ENCODE assay signal across 17 mouse cellular contexts in the genomic region with DNA sequence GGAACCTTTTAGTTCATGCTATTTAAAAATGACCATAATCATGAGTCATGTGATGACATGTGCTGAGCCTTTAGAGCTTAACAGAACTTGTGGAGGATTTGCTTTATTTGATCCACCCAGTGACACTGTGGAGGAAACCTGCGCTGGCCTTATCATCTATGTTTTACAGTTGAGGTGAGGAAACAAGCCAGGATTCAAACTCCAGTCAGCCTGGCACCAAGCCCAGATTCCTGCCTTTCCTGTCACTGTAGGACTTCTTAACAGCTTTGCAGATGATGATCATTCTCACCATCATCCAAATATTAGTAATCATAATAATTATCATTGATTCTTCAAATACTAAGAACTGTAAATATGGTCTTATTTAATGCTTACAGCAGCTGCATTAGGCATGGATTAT. TPM values are rescaled to one million over a fixed set of nuclear protein-coding genes. Genes with fewer than 3 reads are reported as not detected.
DNase-seq lines count a peak whose midpoint lies in the region; ATAC-seq and TF ChIP-seq lines count a peak whose summit lies in the region.
"Had no signal": no experiment of that assay in that cellular context is flagged by ENCODE, and none has a peak within 500 bp of the region (broad histone marks: within the 10 kb centered on the region; RNA-seq: fewer than 3 reads in every experiment).

No protein-coding gene starts in this region.

- no peak for TF ChIP-seq CTCF in intestine, postnatal 0 days (IDR thresholded peaks at IDR 0.05; ENCODE audit: low read depth)
- no peak for TF ChIP-seq CTCF in lung, postnatal 0 days (IDR thresholded peaks at IDR 0.05)

- WGBS in intestine, embryonic 16.5 days: 33% methylated on average over 1 of the region's 1 CpGs
- 50% methylated on average over 1 of the region's 1 CpGs for WGBS in intestine, postnatal 0 days
- 21% methylated on average over 1 of the region's 1 CpGs for WGBS in lung, postnatal 0 days
- 81% methylated on average over 1 of the region's 1 CpGs for WGBS in midbrain, embryonic 15.5 days

- H3K9ac ChIP-seq in intestine, embryonic 16.5 days (ENCODE audit: low read depth, low read length): no peak overlapping the region
- no peak overlapping the region for H3K9ac ChIP-seq in intestine, postnatal 0 days (ENCODE audit: low read depth, low read length)
- H3K9ac ChIP-seq in lung, postnatal 0 days (replicated peaks; ENCODE audit: low read depth): no peak overlapping the region
- no peak overlapping the region for H3K9ac ChIP-seq in midbrain, embryonic 15.5 days
- H3K9ac ChIP-seq: limb, embryonic 15.5 days; lung, embryonic 15.5 days; neural tube, embryonic 12.5 days had no signal

- no peak for TF ChIP-seq EP300 in lung, postnatal 0 days (IDR thresholded peaks at IDR 0.05)

- H3K27ac ChIP-seq in intestine, embryonic 16.5 days (ENCODE audit: low read length): no peak overlapping the region
- no peak overlapping the region for H3K27ac ChIP-seq in intestine, postnatal 0 days (ENCODE audit: low read depth, low read length)
- no peak overlapping the region for H3K27ac ChIP-seq in lung, postnatal 0 days (ENCODE audit: low read length)
- no peak overlapping the region for H3K27ac ChIP-seq in midbrain, embryonic 15.5 days
- H3K27ac ChIP-seq: embryonic facial prominence, embryonic 10.5 days; limb, embryonic 15.5 days; lung, embryonic 15.5 days; midbrain, embryonic 10.5 days; neural tube, embryonic 12.5 days had no signal

- H3K4me3 ChIP-seq in intestine, embryonic 16.5 days (ENCODE audit: low read length): no peak overlapping the region
- H3K4me3 ChIP-seq in intestine, postnatal 0 days (ENCODE audit: low read depth, low read length): no peak overlapping the region
- H3K4me3 ChIP-seq in lung, postnatal 0 days (ENCODE audit: low read depth, low read length): no peak overlapping the region
- no peak overlapping the region for H3K4me3 ChIP-seq in midbrain, embryonic 15.5 days
- H3K4me3 ChIP-seq: embryonic facial prominence, embryonic 10.5 days; erythroblast, embryonic 14.5 days; limb, embryonic 15.5 days; lung, embryonic 15.5 days; midbrain, embryonic 10.5 days; neural tube, embryonic 12.5 days had no signal

- H3K27me3 ChIP-seq in intestine, embryonic 16.5 days (replicated peaks; ENCODE audit: control insufficient read depth, insufficient read depth, low read length): peaks cover 22% of the 10 kb centered on the region
- no peaks in the 10 kb centered on the region; the same call in 1 of the 2 replicates for H3K27me3 ChIP-seq in intestine, postnatal 0 days (replicated peaks; ENCODE audit: control insufficient read depth, insufficient read depth, low read length)
- no peaks in the 10 kb centered on the region for H3K27me3 ChIP-seq in lung, postnatal 0 days (replicated peaks; ENCODE audit: insufficient read depth, low read length)
- peaks cover 65% of the 10 kb centered on the region for H3K27me3 ChIP-seq in midbrain, embryonic 15.5 days (replicated peaks)

- peak; percentile 46; the same call in 1 of the 2 replicates for ATAC-seq in intestine, embryonic 16.5 days
- no peak for ATAC-seq in intestine, postnatal 0 days
- no peak for ATAC-seq in lung, postnatal 0 days
- no peak for ATAC-seq in midbrain, embryonic 15.5 days (replicated peaks)
- ATAC-seq: forebrain, embryonic 14.5 days had no signal

- no peaks in the 10 kb centered on the region for H3K9me3 ChIP-seq in intestine, embryonic 16.5 days (ENCODE audit: control insufficient read depth, low read length)
- H3K9me3 ChIP-seq in intestine, postnatal 0 days (ENCODE audit: control insufficient read depth): no peaks in the 10 kb centered on the region
- no peaks in the 10 kb centered on the region for H3K9me3 ChIP-seq in lung, postnatal 0 days (ENCODE audit: low read length)
- H3K9me3 ChIP-seq in midbrain, embryonic 15.5 days: no peaks in the 10 kb centered on the region
- H3K9me3 ChIP-seq: embryonic facial prominence, embryonic 10.5 days; limb, embryonic 15.5 days; lung, embryonic 15.5 days; midbrain, embryonic 10.5 days; neural tube, embryonic 12.5 days had no signal

- H3K36me3 ChIP-seq in intestine, embryonic 16.5 days (ENCODE audit: control insufficient read depth, insufficient read depth, low read length): no peaks in the 10 kb centered on the region
- no peaks in the 10 kb centered on the region for H3K36me3 ChIP-seq in intestine, postnatal 0 days (ENCODE audit: control insufficient read depth, insufficient read depth)
- no peaks in the 10 kb centered on the region for H3K36me3 ChIP-seq in lung, postnatal 0 days (ENCODE audit: insufficient read depth, low read length)
- H3K36me3 ChIP-seq in midbrain, embryonic 15.5 days (replicated peaks): no peaks in the 10 kb centered on the region
- H3K36me3 ChIP-seq: embryonic facial prominence, embryonic 10.5 days; limb, embryonic 15.5 days; lung, embryonic 15.5 days; midbrain, embryonic 10.5 days; neural tube, embryonic 12.5 days had no signal

- peak; percentile 39 to 74 for DNase-seq in cerebellum, postnatal 25 days
- no peak for DNase-seq in cerebellum, adult 9-11 months
- DNase-seq in lung, postnatal 10 days: peak; percentile 15
- no peak for DNase-seq in lung, postnatal 0 days (ENCODE audit: low spot score)
- peak; percentile 39 to 41 for DNase-seq in kidney, postnatal 4 days
- DNase-seq: spleen, adult 18-20 months; thymus, adult 18-20 months had no signal

- no peak overlapping the region for H3K4me2 ChIP-seq in intestine, embryonic 16.5 days (ENCODE audit: low read depth, low read length)
- no peak overlapping the region for H3K4me2 ChIP-seq in intestine, postnatal 0 days (replicated peaks; ENCODE audit: low read depth)
- no peak overlapping the region for H3K4me2 ChIP-seq in lung, postnatal 0 days (replicated peaks; ENCODE audit: low read depth, low read length)
- H3K4me2 ChIP-seq in midbrain, embryonic 15.5 days: no peak overlapping the region
- H3K4me2 ChIP-seq: limb, embryonic 15.5 days; lung, embryonic 15.5 days; neural tube, embryonic 12.5 days had no signal

- no peaks in the 10 kb centered on the region; the same call in 1 of the 2 replicates for H3K4me1 ChIP-seq in intestine, embryonic 16.5 days (ENCODE audit: control insufficient read depth, insufficient read depth, low read length)
- no peaks in the 10 kb centered on the region for H3K4me1 ChIP-seq in intestine, postnatal 0 days (replicated peaks; ENCODE audit: control insufficient read depth, insufficient read depth, low read length)
- H3K4me1 ChIP-seq in lung, postnatal 0 days (ENCODE audit: insufficient read depth, low read depth, low read length): no peaks in the 10 kb centered on the region
- H3K4me1 ChIP-seq in midbrain, embryonic 15.5 days: peaks cover 10% of the 10 kb centered on the region; the same call in 1 of the 2 replicates

RNA-seq across cellular contexts. Expression of gene Iqsec2, which starts 24.5 kb away (rescaled TPM):
- 4.2 and 4.4 TPM in 2 replicates for polyA plus RNA-seq in intestine, embryonic 16.5 days (2015; fragmentation: Nextera tagmentation; extraction: Ambion mirVana)
- polyA plus RNA-seq in intestine, postnatal 0 days (2015; fragmentation: Nextera tagmentation; extraction: Ambion mirVana): 6.5 and 7.3 TPM in 2 replicates
- polyA plus RNA-seq in lung, postnatal 0 days (2015; fragmentation: Nextera tagmentation; extraction: Ambion mirVana): 4.0 and 4.3 TPM in 2 replicates
- polyA plus RNA-seq in midbrain, embryonic 15.5 days (2015; fragmentation: Nextera tagmentation; extraction: Ambion mirVana): 4.8 and 6.3 TPM in 2 replicates

Comparison
In these comparisons a context has a peak if more than half of its experiments do, and no peak if none do; other contexts are left out.
1. DNase-seq: peak in cerebellum, postnatal 25 days (2 of 2), lung, postnatal 10 days (single experiment) and kidney, postnatal 4 days (2 of 2); none in cerebellum, adult 9-11 months (single experiment) and lung, postnatal 0 days (single experiment).